Mouse (Mus musculus) heart, adult 2 months (tissue): Measurements from ENCODE around the gene Lrrc46. TPM values are rescaled to one million over a fixed set of nuclear protein-coding genes. Genes with fewer than 3 reads are reported as not detected.

Source experiments
- DNase-seq, 2 experiments: peaks; one replicate each; pipeline ENCODE4 v3.0.0; 2021
- H3K27ac ChIP-seq: fragments of 200-600 bp; 2 replicates; pipeline ENCODE4 v1.8.1; 2022
- H3K27me3 ChIP-seq: fragments of 200-500 bp; 2 replicates; pipeline ENCODE4 v1.6.1; 2012; ENCODE audit warnings: mild to moderate bottlenecking, low read length, inconsistent platforms, mixed read lengths; ENCODE audit not compliant: control insufficient read depth, insufficient read depth
- H3K36me3 ChIP-seq: fragments of 200-500 bp; 2 replicates; pipeline ENCODE4 v1.6.1; 2012; ENCODE audit warnings: low read length, inconsistent platforms; ENCODE audit not compliant: control insufficient read depth, insufficient read depth
- H3K4me1 ChIP-seq: fragments of 200-500 bp; 2 replicates; pipeline ENCODE4 v1.6.1; 2011; ENCODE audit warnings: low read length; ENCODE audit not compliant: control insufficient read depth, insufficient read depth
- H3K4me3 ChIP-seq: fragments of 200-600 bp; 2 replicates; pipeline ENCODE4 v1.8.1; 2022
- H3K79me2 ChIP-seq: fragments of 200-500 bp; replicated peaks from 2 replicates; pipeline ENCODE4 v1.6.1; 2012; ENCODE audit warnings: mild to moderate bottlenecking, inconsistent platforms, low read length, moderate library complexity, mixed read lengths; ENCODE audit not compliant: control insufficient read depth, insufficient read depth
- H3K9ac ChIP-seq: fragments of 200-500 bp; 2 replicates; pipeline ENCODE4 v1.6.1; 2012; ENCODE audit warnings: low read depth, mild to moderate bottlenecking, control low read depth, inconsistent platforms, low read length, mixed read lengths
- CTCF ChIP-seq: fragments of 200-600 bp; IDR thresholded peaks from 2 replicates; pipeline ENCODE4 v1.8.1; 2022; ENCODE audit warnings: antibody characterized with exemption, mild to moderate bottlenecking, moderate library complexity
- EP300 ChIP-seq: fragments of 200-500 bp; IDR thresholded peaks from 2 replicates; pipeline ENCODE4 v1.6.1; 2011; ENCODE audit warnings: low read depth, low read length, control low read depth; ENCODE audit not compliant: insufficient read depth
- POLR2A ChIP-seq: fragments of 200-500 bp; IDR thresholded peaks from 2 replicates; pipeline ENCODE4 v1.6.1; 2011; ENCODE audit warnings: mild to moderate bottlenecking, low read depth, low read length, control low read depth; ENCODE audit not compliant: insufficient read depth
- WGBS: fragments of 180-500 bp; shearing (Covaris S2); methylation state at CpG from one replicate; pipeline ENCODE4 v1.1.7; 2018; 5-methylcytosine and 5-hydroxymethylcytosine counted together
- intact Hi-C: fragments of 180-260 bp; cut with DNase I; formaldehyde crosslinking; loops from one replicate; pipeline ENCODE4 v1.15.1; 2025
- polyA plus RNA-seq: library from polyadenylated mRNA; depleted of rRNA; stranded (reverse); fragments of >200 nt; gene quantifications from 2 replicates; pipeline ENCODE4 v1.2.3, GENCODE M21; 2012
- total RNA-seq, 2 experiments: library from RNA; stranded (reverse); gene quantifications; 2 replicates each; pipeline ENCODE4 v1.2.3; 2021

Gene Lrrc46
- total and polyA plus RNA-seq, 3 experiments = 0.18 to 1.0 TPM; not detected in 1

- WGBS = 83% methylated on average over 8 of the region's 8 CpGs
- DNase-seq = no peak
- Histone ChIP-seq H3K4me1 (peaks cover 3% of the 10 kb centered on the region), H3K4me3 (no peak overlapping the region), H3K9ac (no peak overlapping the region), H3K27me3 (no peaks in the 10 kb centered on the region), H3K36me3 (no peaks in the 10 kb centered on the region), H3K79me2 (no peaks in the 10 kb centered on the region), H3K27ac (no peak overlapping the region)
- intact Hi-C loops = no loop called here
- TF ChIP-seq CTCF (no peak), EP300 (no peak), POLR2A (no peak)
Observed at GRCm38 (mm10) chr11:97044902-97045301, 3.7 kb upstream of the Lrrc46 start.

DNA sequence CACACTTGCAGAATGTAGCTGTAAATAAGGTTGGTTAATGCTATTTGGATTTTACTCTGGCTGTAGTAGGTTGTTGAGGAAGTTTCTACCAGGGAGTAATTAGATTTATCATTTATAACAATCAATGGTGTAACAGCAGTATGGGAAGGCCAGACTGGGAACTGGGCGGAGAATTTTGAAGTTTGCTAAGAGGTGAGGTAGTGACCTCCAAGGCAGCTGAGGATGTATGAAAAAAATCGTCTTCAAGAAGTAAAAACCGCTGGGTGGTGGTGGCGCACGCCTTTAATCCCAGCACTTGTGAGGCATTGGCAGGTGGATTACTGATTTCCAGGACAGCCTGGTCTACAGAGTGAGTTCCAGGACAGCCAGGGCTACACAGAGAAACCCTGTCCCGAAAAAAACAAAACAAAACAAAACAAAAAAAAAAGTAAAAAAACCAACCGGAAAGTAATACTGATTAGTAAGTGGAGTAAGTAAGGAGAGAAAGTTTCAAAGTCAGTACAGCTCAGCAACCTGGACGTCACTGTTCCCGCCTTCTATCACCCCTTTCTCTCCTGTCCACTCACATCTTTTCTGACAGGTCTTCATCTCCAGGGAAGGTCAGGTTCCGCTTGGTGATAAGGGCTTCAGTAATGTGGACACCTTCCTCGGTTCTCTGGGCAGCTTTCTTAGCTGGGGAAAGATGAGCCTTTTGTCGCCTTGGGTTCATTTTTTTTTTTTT lies 746 bp downstream of the Lrrc46 start:
- no peak overlapping the region; the same call in 1 of the 2 replicates for H3K27ac ChIP-seq
- no peak overlapping the region; the same call in 1 of the 2 replicates for H3K4me3 ChIP-seq
- no peaks in the 10 kb centered on the region for H3K79me2 ChIP-seq
- 32% methylated on average over 12 of the region's 12 CpGs for WGBS
- H3K36me3 ChIP-seq = no peaks in the 10 kb centered on the region
- peaks cover 3% of the 10 kb centered on the region for H3K4me1 ChIP-seq
- intact Hi-C loops = no loop called here
- H3K9ac ChIP-seq = no peak overlapping the region; the same call in 1 of the 2 replicates
- TF ChIP-seq EP300 (no peak), CTCF (no peak), POLR2A (no peak)
- no peak for DNase-seq
- H3K27me3 ChIP-seq = no peaks in the 10 kb centered on the region

DNA sequence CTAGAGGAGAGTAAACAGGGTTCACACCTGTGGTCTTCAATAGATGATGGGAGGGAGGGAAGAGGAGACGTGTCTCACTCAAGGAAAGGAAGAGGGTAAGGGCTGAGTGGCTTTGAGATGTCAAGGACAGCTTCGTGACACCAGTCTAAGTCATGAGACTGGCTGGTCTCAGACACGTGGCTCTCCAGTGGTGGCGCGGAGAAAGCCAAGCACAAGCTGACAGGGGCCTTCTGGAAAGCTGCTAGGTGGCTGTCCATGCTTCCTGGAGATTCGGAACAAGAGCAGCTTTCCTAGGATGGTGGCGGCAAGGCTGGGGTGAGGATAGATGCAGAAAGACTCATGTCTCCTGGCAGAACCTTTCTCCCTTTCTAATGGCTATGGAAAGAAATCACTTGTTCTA lies 2.3 kb downstream of the Lrrc46 start:
- Histone ChIP-seq H3K27ac (no peak overlapping the region), H3K27me3 (no peaks in the 10 kb centered on the region), H3K4me3 (no peak overlapping the region), H3K79me2 (no peaks in the 10 kb centered on the region), H3K4me1 (peaks cover 3% of the 10 kb centered on the region), H3K36me3 (no peaks in the 10 kb centered on the region), H3K9ac (no peak overlapping the region)
- WGBS = 52% methylated on average over 7 of the region's 7 CpGs
- no peak for DNase-seq
- intact Hi-C loops = no loop called here
- TF ChIP-seq POLR2A (no peak), EP300 (no peak), CTCF (no peak)

- H3K27me3 ChIP-seq = no peaks in the 10 kb centered on the region
- no peak overlapping the region for H3K27ac ChIP-seq
- H3K4me3 ChIP-seq = no peak overlapping the region
- H3K36me3 ChIP-seq = no peaks in the 10 kb centered on the region
- peaks cover 3% of the 10 kb centered on the region for H3K4me1 ChIP-seq
- no peak overlapping the region for H3K9ac ChIP-seq
- WGBS = 65% methylated on average over 5 of the region's 5 CpGs
- no peak for TF ChIP-seq EP300
- TF ChIP-seq CTCF = no peak
- TF ChIP-seq POLR2A = no peak
- intact Hi-C loops = no loop called here
- H3K79me2 ChIP-seq = no peaks in the 10 kb centered on the region
- no peak for DNase-seq
Observed at GRCm38 (mm10) chr11:97036141-97036540, 5.1 kb downstream of the Lrrc46 start.

GRCm38 (mm10) chr11:97033781-97034180 lies 7.4 kb downstream of the Lrrc46 start:
- DNase-seq = no peak
- Histone ChIP-seq H3K36me3 (no peaks in the 10 kb centered on the region), H3K27me3 (no peaks in the 10 kb centered on the region), H3K79me2 (no peaks in the 10 kb centered on the region), H3K4me3 (no peak overlapping the region), H3K9ac (no peak overlapping the region), H3K4me1 (no peaks in the 10 kb centered on the region; the same call in 1 of the 2 replicates), H3K27ac (no peak overlapping the region)
- 96% methylated on average over 4 of the region's 4 CpGs for WGBS
- intact Hi-C loops = no loop called here
- TF ChIP-seq CTCF (no peak), EP300 (no peak)

DNA sequence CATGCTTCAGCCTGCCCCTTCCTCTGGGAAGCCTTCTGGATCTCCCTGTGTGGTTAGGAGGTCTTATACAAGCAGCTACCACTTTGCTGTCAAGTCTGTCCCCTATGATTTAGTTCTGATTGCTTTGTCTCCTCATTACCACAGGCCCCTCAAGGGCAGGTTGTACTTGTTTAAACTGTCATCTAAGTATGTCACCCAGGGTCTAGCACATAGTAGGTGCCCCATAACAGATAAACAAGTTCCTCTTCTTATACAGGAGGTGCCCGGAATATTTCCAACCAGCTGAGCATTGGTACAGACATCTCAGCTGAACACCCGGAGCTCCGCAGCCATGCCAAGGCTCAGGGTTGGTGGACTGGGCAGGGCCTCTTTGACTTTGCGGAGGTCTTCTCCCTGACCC lies 8.7 kb downstream of the Lrrc46 start:
- Histone ChIP-seq H3K4me1 (no peaks in the 10 kb centered on the region; the same call in 1 of the 2 replicates), H3K9ac (no peak overlapping the region), H3K79me2 (no peaks in the 10 kb centered on the region), H3K27me3 (no peaks in the 10 kb centered on the region), H3K36me3 (no peaks in the 10 kb centered on the region), H3K27ac (no peak overlapping the region), H3K4me3 (no peak overlapping the region)
- intact Hi-C loops = no loop called here
- TF ChIP-seq CTCF (no peak), EP300 (no peak)
- 92% methylated on average over 4 of the region's 4 CpGs for WGBS
- DNase-seq = no peak
